Mouse (Mus musculus) limb, embryonic 13.5 days (tissue): ENCODE results near the gene Calhm5. TPM values are rescaled to one million over a fixed set of nuclear protein-coding genes. Genes with fewer than 3 reads are reported as not detected.

ENCODE experiments used
- ATAC-seq: fragments of 200-750 bp; cut with Nextera tagmentation; 2 replicates; pipeline ENCODE4 v1.8.0; 2017; ENCODE audit warnings: low read depth, moderate number of reproducible peaks, moderate TSS enrichment; ENCODE audit not compliant: low FRiP score
- H3K27ac ChIP-seq: fragments of 300-500 bp; sonication (generic); 2 replicates; pipeline ENCODE4 v1.5.1; 2015; ENCODE audit warnings: inconsistent platforms, mild to moderate bottlenecking, moderate library complexity
- H3K27me3 ChIP-seq: fragments of 300-500 bp; sonication (generic); 2 replicates; pipeline ENCODE4 v1.6.1; 2015; ENCODE audit warnings: mild to moderate bottlenecking, inconsistent platforms
- H3K36me3 ChIP-seq: fragments of 300-500 bp; sonication (generic); 2 replicates; pipeline ENCODE4 v1.6.1; 2015; ENCODE audit warnings: inconsistent platforms, mild to moderate bottlenecking, moderate library complexity
- H3K4me1 ChIP-seq: fragments of 300-500 bp; sonication (generic); 2 replicates; pipeline ENCODE4 v1.6.1; 2015; ENCODE audit warnings: inconsistent platforms
- H3K4me2 ChIP-seq: fragments of 300-500 bp; sonication (generic); replicated peaks from 2 replicates; pipeline ENCODE4 v1.6.1; 2015; ENCODE audit warnings: inconsistent platforms, mild to moderate bottlenecking, moderate library complexity
- H3K4me3 ChIP-seq: fragments of 300-500 bp; sonication (generic); 2 replicates; pipeline ENCODE4 v1.5.1; 2015; ENCODE audit warnings: moderate library complexity, mild to moderate bottlenecking, inconsistent platforms
- H3K9ac ChIP-seq: fragments of 300-500 bp; sonication (generic); 2 replicates; pipeline ENCODE4 v1.6.1; 2015; ENCODE audit warnings: mild to moderate bottlenecking, inconsistent platforms
- H3K9me3 ChIP-seq: fragments of 300-500 bp; sonication (generic); 2 replicates; pipeline ENCODE4 v1.6.1; 2016; ENCODE audit warnings: inconsistent platforms
- WGBS: fragments of 180-500 bp; shearing (Covaris S2); methylation state at CpG from one replicate; pipeline ENCODE4 v1.1.7; 2015; 5-methylcytosine and 5-hydroxymethylcytosine counted together
- polyA plus RNA-seq: library from polyadenylated mRNA; unstranded; fragments of >200 nt; fragmentation: Nextera tagmentation; extraction: Ambion mirVana; gene quantifications from 2 replicates; pipeline ENCODE4 v1.2.1, GENCODE M21; 2015

The Calhm5 gene
- polyA plus RNA-seq, 1 experiment from 2014 or later, result 0.45 TPM

DNA sequence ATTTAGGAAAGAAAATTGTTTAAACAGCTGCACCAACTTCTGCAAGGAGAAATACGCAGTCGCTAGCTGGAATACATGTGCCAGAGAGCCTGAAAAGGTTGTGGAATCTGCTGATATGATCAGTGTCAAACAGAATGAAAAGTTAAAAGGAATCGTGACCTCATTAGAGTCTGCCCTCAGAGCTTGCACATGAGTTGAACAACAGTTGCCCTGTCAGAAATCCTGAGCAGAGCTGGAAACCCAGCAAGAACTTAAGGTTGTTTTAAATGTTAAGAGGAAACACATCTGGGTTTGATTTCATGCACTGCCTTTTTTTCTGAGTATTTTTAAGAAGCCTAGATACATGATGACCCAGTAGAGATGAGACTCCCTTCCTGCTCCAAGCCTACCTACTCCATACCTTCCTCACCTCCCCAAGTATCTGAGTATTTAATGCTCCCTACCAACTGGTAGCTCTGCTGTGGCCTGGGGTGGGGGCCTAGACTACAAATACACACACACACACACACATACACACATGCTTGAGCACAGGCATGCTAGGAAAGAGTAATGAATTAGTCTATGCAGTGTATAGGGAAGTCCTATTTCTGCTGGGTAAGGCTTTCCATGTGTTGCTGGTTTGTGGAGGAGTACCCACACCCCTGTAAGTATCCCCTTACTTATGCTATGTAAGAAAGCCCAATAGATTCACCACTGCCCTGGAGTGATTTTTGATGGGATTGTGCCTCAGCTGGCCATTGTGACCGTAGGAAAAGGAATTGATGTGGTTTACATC lies 15.8 kb upstream of the Calhm5 start:
- Histone ChIP-seq H3K27ac (no peak overlapping the region; the same call in 1 of the 2 replicates), H3K27me3 (no peaks in the 10 kb centered on the region), H3K4me2 (no peak overlapping the region), H3K9me3 (no peaks in the 10 kb centered on the region), H3K36me3 (no peaks in the 10 kb centered on the region), H3K4me1 (no peaks in the 10 kb centered on the region), H3K4me3 (no peak overlapping the region), H3K9ac (no peak overlapping the region)
- 42% methylated on average over 4 of the region's 4 CpGs for WGBS
- 0 out of 2 replicates have a peak, but pooled peaks have one; percentile 28 for ATAC-seq

DNA sequence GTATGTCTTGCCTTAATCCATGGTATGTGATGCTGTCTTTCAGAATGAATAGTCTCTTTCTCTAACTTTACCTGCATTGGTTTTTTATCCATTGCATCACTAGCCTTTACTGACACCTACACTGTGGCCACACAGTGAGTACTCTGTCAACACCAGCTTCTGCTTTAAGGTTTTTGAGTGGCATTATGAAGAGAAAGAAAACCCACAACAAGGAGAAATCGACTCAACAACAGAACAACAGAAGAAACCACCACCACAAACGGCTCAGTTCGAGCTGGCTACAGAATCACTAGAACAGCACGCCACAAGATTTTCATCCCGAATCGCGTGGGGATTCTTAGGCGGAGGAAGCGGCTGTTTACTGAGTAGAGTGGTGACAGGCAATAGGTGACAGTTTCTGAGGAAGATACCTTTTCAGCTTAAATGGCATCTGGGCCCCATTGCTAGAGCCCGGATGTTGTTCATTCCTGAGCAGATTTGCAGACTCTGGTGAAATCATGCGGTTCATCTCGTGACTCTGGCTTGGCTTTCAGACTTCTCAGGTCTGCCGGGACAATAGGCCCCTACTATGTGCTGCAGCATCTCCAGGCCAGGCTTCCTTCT lies 14.6 kb upstream of the Calhm5 start:
- WGBS, result 86% methylated on average over 13 of the region's 13 CpGs
- Histone ChIP-seq H3K4me3 (no peak overlapping the region), H3K9me3 (no peaks in the 10 kb centered on the region), H3K4me1 (no peaks in the 10 kb centered on the region), H3K27ac (no peak overlapping the region), H3K27me3 (no peaks in the 10 kb centered on the region), H3K9ac (no peak overlapping the region), H3K4me2 (no peak overlapping the region), H3K36me3 (no peaks in the 10 kb centered on the region)
- ATAC-seq, result no peak

DNA sequence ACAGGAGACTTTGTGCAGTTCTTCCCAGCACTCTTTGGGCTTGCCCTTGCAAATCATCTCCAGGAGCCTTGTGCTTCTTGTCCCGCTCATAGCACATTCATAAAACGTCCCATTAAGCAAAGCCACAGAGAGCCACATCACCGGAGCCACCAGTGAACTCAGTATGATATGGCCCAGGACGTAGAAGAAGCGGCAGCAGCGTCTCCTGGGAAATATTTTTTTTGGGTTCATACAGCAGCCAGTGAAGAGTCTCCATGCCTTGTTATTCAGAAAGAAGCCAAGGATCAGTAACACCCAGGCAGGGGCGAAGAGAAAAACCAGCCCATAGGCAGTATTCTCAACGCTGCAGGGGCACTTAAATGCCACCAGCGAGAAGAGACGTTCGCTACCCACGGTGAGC lies 355 bp downstream of the Calhm5 start:
- 62% methylated on average over 12 of the region's 12 CpGs for WGBS
- Histone ChIP-seq H3K9me3 (no peaks in the 10 kb centered on the region), H3K9ac (peak overlapping the region; percentile 48), H3K4me2 (peak overlapping the region; percentile 53), H3K27ac (no peak overlapping the region), H3K36me3 (no peaks in the 10 kb centered on the region), H3K4me3 (peak overlapping the region; percentile 27), H3K4me1 (no peaks in the 10 kb centered on the region), H3K27me3 (no peaks in the 10 kb centered on the region)
- peak; percentile 19; the same call in 1 of the 2 replicates for ATAC-seq

DNA sequence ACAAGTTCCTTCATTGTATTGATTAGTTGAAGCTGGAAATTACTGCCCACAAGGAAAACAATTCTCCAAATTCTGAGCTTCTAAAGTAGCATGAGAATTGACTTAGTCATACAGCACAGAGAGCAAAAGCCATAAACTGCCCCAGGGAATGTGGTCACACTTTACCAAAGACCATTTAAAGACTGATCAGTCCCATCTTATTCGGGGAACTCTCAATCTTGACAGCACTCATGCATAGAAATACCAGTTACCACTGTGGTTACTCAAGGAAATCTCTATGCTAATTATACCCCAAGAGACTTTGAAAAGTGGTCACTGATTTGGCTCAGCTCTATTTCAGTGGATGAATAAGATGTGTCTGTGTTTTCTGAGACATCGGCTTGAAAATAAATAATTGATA lies 1.2 kb downstream of the Calhm5 start:
- no peaks in the 10 kb centered on the region for H3K36me3 ChIP-seq
- no peaks in the 10 kb centered on the region for H3K27me3 ChIP-seq
- WGBS, result 72% methylated on average over 2 of the region's 2 CpGs
- no peaks in the 10 kb centered on the region for H3K9me3 ChIP-seq
- H3K9ac ChIP-seq, result no peak overlapping the region
- H3K4me3 ChIP-seq, result no peak overlapping the region
- no peak overlapping the region for H3K4me2 ChIP-seq
- H3K27ac ChIP-seq, result no peak overlapping the region
- ATAC-seq, result no peak
- no peaks in the 10 kb centered on the region for H3K4me1 ChIP-seq

DNA sequence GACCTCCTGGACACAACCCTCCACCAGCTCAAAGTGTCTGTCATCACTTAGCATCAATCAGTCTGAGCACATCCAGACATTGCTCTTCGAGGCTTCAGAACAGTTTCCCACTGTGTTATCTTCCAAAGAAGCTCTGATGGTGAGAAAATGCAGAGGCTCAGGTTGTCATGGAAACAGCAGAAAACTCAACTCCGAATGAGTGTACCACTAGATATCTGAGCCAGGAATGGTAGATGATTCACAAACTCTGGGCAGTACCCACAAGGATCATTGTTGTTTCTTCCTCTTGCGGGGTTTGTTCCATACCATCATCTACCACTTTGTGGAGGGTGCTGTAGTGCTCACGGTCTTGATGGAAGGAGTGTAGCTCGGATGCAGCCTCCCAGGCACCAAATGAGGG lies 4.4 kb downstream of the Calhm5 start:
- Histone ChIP-seq H3K4me1 (no peaks in the 10 kb centered on the region), H3K9ac (no peak overlapping the region), H3K9me3 (no peaks in the 10 kb centered on the region), H3K27me3 (no peaks in the 10 kb centered on the region), H3K4me2 (no peak overlapping the region), H3K4me3 (no peak overlapping the region), H3K36me3 (no peaks in the 10 kb centered on the region), H3K27ac (no peak overlapping the region)
- whole genome bisulfite sequencing, result 60% methylated on average over 5 of the region's 5 CpGs
- ATAC-seq, result no peak

DNA sequence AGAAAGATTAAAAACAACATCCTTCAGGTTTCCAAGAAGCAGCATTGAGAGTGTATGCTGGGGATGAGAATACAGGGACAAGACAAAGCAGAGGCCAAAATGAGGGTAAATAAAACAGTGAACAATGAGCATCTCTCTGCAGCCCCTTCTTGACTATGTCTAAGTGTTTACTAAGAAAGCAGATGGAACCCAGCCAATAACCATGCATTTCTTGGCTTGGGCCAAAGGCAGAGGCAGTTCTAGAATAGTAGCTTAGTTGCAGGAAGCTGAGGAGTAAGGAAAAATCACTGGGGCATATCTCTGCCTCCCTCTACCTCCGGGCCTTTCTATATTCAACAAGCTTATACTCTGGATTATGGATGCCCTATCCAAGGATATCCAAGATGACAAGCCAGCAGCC lies 5.8 kb downstream of the Calhm5 start:
- Histone ChIP-seq H3K27me3 (no peaks in the 10 kb centered on the region), H3K27ac (no peak overlapping the region), H3K9me3 (no peaks in the 10 kb centered on the region), H3K4me2 (no peak overlapping the region), H3K4me1 (no peaks in the 10 kb centered on the region), H3K9ac (no peak overlapping the region), H3K4me3 (no peak overlapping the region), H3K36me3 (no peaks in the 10 kb centered on the region)
- no peak for ATAC-seq
- WGBS, result 90% methylated on average over 1 of the region's 1 CpGs

DNA sequence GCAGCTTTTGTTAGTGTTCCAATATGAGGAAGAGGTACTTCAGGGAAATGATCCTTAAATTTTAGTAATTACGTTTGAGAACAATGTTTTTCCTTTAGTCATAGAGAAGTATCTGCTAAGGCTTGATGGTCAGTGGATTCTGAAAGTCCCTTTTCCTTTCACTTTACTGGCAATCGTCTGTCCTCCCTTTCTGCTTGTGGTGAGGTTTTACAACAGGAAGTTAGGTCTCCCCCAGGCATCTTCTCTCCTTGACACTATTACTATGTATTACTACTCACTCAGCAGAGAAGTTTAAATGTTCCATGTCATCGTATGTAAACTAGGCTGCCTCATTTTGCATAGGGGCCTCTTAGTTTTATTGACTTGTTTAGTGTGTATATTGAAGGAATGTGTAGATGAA lies 6.8 kb downstream of the Calhm5 start:
- Histone ChIP-seq H3K9ac (no peak overlapping the region), H3K9me3 (no peaks in the 10 kb centered on the region), H3K27me3 (no peaks in the 10 kb centered on the region), H3K27ac (no peak overlapping the region), H3K4me3 (no peak overlapping the region), H3K36me3 (no peaks in the 10 kb centered on the region), H3K4me2 (no peak overlapping the region), H3K4me1 (no peaks in the 10 kb centered on the region)
- WGBS, result 46% methylated on average over 3 of the region's 3 CpGs
- no peak for ATAC-seq

DNA sequence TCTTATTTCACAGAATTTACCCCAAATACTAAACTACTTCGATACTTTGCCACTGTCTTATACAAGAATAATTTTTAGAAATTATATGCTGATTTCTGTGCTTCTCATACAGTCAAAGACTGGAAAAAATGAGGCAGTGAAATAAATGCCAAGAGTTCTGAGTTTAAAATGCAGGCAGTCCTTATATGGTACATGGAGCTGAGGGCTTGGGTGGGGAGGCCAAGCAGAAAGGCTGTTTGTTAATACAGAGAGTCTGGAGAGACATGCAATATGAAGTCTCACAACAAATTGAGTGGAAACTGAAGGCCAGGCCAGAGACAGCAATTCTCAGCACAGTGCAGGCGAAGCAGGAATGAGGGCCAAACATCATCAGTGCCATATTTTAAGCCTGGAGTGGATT lies 7.8 kb downstream of the Calhm5 start:
- H3K27me3 ChIP-seq, result no peaks in the 10 kb centered on the region
- H3K27ac ChIP-seq, result no peak overlapping the region
- ATAC-seq, result no peak
- no peaks in the 10 kb centered on the region for H3K9me3 ChIP-seq
- H3K4me3 ChIP-seq, result no peak overlapping the region
- 84% methylated on average over 2 of the region's 2 CpGs for WGBS
- H3K4me2 ChIP-seq, result no peak overlapping the region
- H3K9ac ChIP-seq, result no peak overlapping the region
- no peaks in the 10 kb centered on the region for H3K4me1 ChIP-seq
- H3K36me3 ChIP-seq, result no peaks in the 10 kb centered on the region

DNA sequence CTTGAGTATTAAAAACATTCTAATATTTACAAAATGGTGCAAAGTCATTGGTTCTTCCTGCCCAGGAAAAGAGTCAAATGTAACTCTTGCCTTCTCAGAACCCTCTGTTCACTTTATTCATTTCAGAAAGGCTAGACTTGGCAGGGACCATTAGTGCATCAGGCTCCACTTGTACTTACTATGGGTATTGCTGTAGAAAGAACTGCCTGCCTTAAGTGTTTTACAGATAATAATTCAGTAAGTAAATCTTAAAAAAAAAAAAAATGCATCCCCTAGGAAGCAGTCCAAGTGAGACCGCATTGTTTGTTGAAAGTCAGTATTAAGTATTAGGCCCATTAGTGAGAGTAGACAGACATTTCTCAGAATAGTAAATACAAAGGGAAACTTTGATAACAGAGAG lies 9.8 kb downstream of the Calhm5 start:
- ATAC-seq, result no peak
- H3K36me3 ChIP-seq, result no peaks in the 10 kb centered on the region
- H3K27me3 ChIP-seq, result no peaks in the 10 kb centered on the region
- 88% methylated on average over 1 of the region's 1 CpGs for WGBS
- no peak overlapping the region for H3K27ac ChIP-seq
- no peaks in the 10 kb centered on the region for H3K4me1 ChIP-seq
- no peak overlapping the region for H3K4me3 ChIP-seq
- H3K4me2 ChIP-seq, result no peak overlapping the region
- H3K9me3 ChIP-seq, result no peaks in the 10 kb centered on the region
- H3K9ac ChIP-seq, result no peak overlapping the region

DNA sequence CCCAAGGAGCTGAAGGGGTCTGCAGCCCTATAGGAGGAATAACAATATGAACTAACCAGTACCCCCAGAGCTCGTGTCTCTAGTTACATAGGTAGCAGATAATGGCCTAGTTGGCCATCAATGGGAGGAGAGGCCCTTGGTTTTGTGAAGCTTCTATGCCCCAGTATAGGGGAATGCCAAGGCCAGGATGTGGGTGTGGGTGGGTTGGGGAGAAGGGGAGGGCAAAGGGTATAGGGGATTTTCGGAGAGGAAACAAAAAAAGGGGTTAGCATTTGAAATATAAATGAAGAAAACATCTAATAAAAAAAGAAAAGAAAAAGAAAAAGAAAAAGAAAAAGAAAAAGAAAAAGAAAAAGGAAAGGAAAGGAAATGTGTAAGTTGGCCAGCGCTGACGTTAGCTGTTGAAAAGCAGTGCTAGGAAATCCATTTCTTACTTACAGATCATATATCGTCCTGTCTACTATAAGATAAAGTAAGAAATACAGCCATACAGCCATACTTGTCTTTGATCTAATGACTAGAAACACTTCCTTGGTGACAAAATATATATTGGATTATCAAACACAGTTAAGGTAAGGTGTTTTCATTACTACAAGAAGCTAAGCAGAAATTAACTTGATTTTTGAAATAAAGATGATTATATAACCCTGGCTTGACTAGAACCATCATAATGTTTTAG lies 21.7 kb downstream of the Calhm5 start:
- WGBS, result 81% methylated on average over 5 of the region's 5 CpGs
- no peak overlapping the region for H3K9ac ChIP-seq
- H3K9me3 ChIP-seq, result no peaks in the 10 kb centered on the region
- no peak overlapping the region for H3K27ac ChIP-seq
- no peaks in the 10 kb centered on the region for H3K4me1 ChIP-seq
- H3K36me3 ChIP-seq, result no peaks in the 10 kb centered on the region
- H3K27me3 ChIP-seq, result no peaks in the 10 kb centered on the region
- H3K4me2 ChIP-seq, result no peak overlapping the region
- ATAC-seq, result no peak
- no peak overlapping the region for H3K4me3 ChIP-seq

DNA sequence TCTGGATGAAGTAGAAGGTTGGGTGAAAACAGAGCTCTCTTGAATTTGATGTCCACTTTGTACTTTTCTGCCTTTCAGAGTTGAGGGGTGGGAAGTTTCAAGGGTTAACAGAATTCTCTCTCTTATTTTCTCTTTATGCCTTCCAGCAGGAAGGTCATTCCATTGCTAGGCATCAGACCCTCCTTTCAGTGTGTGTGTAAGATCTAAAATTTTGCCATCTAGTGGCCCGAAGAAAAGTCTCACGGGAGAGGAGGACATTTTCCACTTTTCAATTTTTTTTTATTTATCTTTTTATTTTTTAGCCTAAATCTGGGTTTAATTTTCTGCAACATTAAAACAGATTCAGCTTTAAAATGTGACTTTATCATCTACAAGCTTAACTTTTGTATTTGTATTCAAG lies 24.7 kb downstream of the Calhm5 start:
- no peaks in the 10 kb centered on the region for H3K36me3 ChIP-seq
- no peak overlapping the region for H3K4me2 ChIP-seq
- no peaks in the 10 kb centered on the region for H3K9me3 ChIP-seq
- H3K4me3 ChIP-seq, result no peak overlapping the region
- H3K27ac ChIP-seq, result no peak overlapping the region
- no peaks in the 10 kb centered on the region for H3K4me1 ChIP-seq
- no peak for ATAC-seq
- H3K9ac ChIP-seq, result no peak overlapping the region
- H3K27me3 ChIP-seq, result no peaks in the 10 kb centered on the region
- WGBS, result 51% methylated on average over 2 of the region's 2 CpGs

DNA sequence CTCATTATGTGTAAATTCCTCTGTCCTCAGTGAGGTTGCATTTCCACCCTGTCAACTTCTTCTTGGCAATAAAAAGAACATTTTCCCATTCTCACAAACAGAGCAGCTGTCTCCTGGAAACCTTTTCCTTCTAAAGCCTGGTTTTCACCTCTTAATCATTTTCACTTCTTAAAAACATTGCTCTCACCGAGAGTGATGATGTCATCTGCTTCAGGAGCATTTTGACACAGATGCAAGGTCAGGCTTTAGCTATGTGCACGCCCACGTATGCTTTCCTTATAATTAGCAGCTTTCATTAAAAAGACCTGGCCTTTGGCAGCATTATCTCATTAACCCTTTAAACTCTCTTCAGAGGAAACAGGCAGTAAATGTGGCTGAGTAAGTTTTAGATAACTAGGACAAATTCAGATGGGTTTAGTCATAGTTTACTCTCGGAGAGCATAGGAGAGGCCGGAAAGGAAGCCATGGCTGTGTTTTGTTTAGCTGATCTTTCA lies 25.3 kb downstream of the Calhm5 start:
- Histone ChIP-seq H3K9me3 (no peaks in the 10 kb centered on the region), H3K4me2 (no peak overlapping the region), H3K9ac (no peak overlapping the region), H3K4me1 (no peaks in the 10 kb centered on the region), H3K27me3 (no peaks in the 10 kb centered on the region), H3K4me3 (no peak overlapping the region), H3K27ac (no peak overlapping the region), H3K36me3 (no peaks in the 10 kb centered on the region)
- 36% methylated on average over 5 of the region's 5 CpGs for WGBS
- no peak for ATAC-seq
